Mouse (Mus musculus) forebrain, postnatal 0 days (tissue): ENCODE results near the gene Fam118b. TPM values are rescaled to one million over a fixed set of nuclear protein-coding genes. Genes with fewer than 3 reads are reported as not detected.

Experiments
- ATAC-seq: fragments of 200-750 bp; cut with Nextera tagmentation; 2 replicates; pipeline ENCODE4 v1.8.0; 2017; ENCODE audit warnings: mild to moderate bottlenecking, moderate library complexity
- DNase-seq: peaks from one replicate; pipeline ENCODE4 v3.0.0-alpha.2; 2015
- H3K27ac ChIP-seq: fragments of 300-500 bp; sonication (generic); 2 replicates; pipeline ENCODE4 v1.5.1; 2014; ENCODE audit warnings: low read depth, mild to moderate bottlenecking, antibody characterized with exemption, low read length, moderate library complexity, mixed read lengths
- H3K27me3 ChIP-seq: fragments of 300-500 bp; sonication (generic); 2 replicates; pipeline ENCODE4 v1.6.1; 2014; ENCODE audit warnings: mild to moderate bottlenecking, low read length, mixed read lengths; ENCODE audit not compliant: insufficient read depth
- H3K36me3 ChIP-seq: fragments of 300-500 bp; sonication (generic); 2 replicates; pipeline ENCODE4 v1.6.1; 2014; ENCODE audit warnings: mild to moderate bottlenecking, moderate library complexity; ENCODE audit not compliant: insufficient read depth
- H3K4me1 ChIP-seq: fragments of 300-500 bp; sonication (generic); 2 replicates; pipeline ENCODE4 v1.6.1; 2014; ENCODE audit warnings: antibody characterized with exemption; ENCODE audit not compliant: insufficient read depth
- H3K4me2 ChIP-seq: fragments of 300-500 bp; sonication (generic); 2 replicates; pipeline ENCODE4 v1.6.1; 2014; ENCODE audit warnings: low read depth, mild to moderate bottlenecking, moderate library complexity
- H3K4me3 ChIP-seq: fragments of 300-500 bp; sonication (generic); 2 replicates; pipeline ENCODE4 v1.5.1; 2014; ENCODE audit warnings: low read depth, low read length, mixed read lengths
- H3K9ac ChIP-seq: fragments of 300-500 bp; sonication (generic); 2 replicates; pipeline ENCODE4 v1.6.1; 2014; ENCODE audit warnings: mild to moderate bottlenecking
- H3K9me3 ChIP-seq: fragments of 300-500 bp; sonication (generic); 2 replicates; pipeline ENCODE4 v1.6.1; 2016; ENCODE audit warnings: low read length
- CTCF ChIP-seq: sonication (generic); IDR thresholded peaks from 2 replicates; pipeline ENCODE4 v1.5.1; 2016; ENCODE audit warnings: antibody characterized with exemption, control low read depth, low read depth
- WGBS: fragments of 180-500 bp; shearing (Covaris S2); extraction: QIAGEN DNeasy Blood & Tissue Kit; methylation state at CpG from one replicate; pipeline ENCODE4 v1.1.7; 2014; 5-methylcytosine and 5-hydroxymethylcytosine counted together
- polyA plus RNA-seq: library from polyadenylated mRNA; unstranded; fragments of >200 nt; fragmentation: Nextera tagmentation; extraction: Ambion mirVana; gene quantifications from 2 replicates; pipeline ENCODE4 v1.2.1, GENCODE M21; 2015
- total RNA-seq: library from RNA; depleted of rRNA; stranded (reverse); fragments of >200 nt; gene quantifications from 2 replicates; pipeline ENCODE4 v1.2.3, GENCODE M21; 2014

The Fam118b gene
- total and polyA plus RNA-seq, 2 experiments from 2014 or later, result 34.6 to 49.7 TPM

DNA sequence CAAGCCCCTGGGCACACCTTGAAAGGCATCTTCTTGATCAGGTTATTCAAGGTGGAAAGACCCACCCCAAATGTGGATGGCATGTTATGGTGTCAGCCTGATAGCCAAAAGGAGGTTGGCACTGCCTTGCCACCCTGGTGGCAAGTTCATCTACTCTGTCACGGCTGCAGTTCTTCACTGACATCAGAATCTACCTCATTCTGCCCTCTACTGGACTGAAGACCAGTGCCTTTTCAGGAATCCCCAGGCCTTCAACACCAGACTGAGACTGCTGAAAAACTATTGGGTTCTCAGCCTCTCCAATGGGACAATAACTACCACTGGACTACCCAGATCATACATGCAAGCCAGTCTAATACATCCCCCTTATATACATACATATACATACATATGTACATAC, 27.9 kb downstream of the Fam118b start:
- H3K27ac ChIP-seq, result no peak overlapping the region
- H3K9me3 ChIP-seq, result no peaks in the 10 kb centered on the region
- no peak for DNase-seq
- H3K9ac ChIP-seq, result no peak overlapping the region
- no peak for ATAC-seq
- 73% methylated on average over 1 of the region's 1 CpGs for WGBS
- no peak overlapping the region for H3K4me2 ChIP-seq
- no peaks in the 10 kb centered on the region for H3K4me1 ChIP-seq
- H3K36me3 ChIP-seq, result peaks cover 9% of the 10 kb centered on the region
- H3K4me3 ChIP-seq, result no peak overlapping the region
- no peaks in the 10 kb centered on the region for H3K27me3 ChIP-seq
- peak; percentile 15; the same call in 1 of the 2 replicates for TF ChIP-seq CTCF

DNA sequence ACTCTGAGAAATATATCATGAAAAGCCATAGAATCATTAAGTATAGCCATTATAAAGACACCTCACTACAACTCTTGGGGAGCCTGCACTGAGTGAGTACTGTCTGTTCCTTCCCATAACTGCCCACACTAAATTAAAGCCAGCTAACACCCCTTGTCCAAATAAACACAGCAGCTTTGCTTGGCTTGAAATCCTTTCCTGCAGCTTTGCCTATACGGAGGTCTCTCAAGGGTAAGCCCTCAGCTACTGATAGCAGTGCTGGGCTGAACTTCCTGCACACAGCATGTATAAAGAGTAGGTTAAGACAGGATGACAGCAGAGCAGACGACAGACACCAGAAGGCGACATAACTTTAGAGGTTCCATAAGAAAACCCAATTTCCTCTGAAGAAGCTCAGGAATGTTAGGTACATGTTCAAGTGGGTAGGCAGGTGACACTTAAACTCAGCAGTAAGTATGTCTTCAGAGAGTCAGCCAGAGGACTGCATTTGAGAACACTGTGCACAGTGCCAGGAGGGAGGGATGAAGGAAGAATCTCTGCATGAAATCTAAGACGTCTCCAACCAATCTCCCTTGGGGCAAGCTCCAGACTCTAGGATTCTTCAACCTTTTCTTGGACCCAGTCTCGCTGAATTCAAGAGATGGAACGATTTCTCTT, 28.6 kb downstream of the Fam118b start:
- TF ChIP-seq CTCF, result no peak
- H3K36me3 ChIP-seq, result peaks cover 16% of the 10 kb centered on the region
- H3K9me3 ChIP-seq, result no peaks in the 10 kb centered on the region
- DNase-seq, result no peak
- H3K4me1 ChIP-seq, result no peaks in the 10 kb centered on the region
- H3K27ac ChIP-seq, result no peak overlapping the region
- no peak overlapping the region for H3K4me3 ChIP-seq
- no peaks in the 10 kb centered on the region for H3K27me3 ChIP-seq
- 82% methylated on average over 6 of the region's 6 CpGs for WGBS
- no peak overlapping the region for H3K9ac ChIP-seq
- H3K4me2 ChIP-seq, result no peak overlapping the region
- no peak for ATAC-seq

DNA sequence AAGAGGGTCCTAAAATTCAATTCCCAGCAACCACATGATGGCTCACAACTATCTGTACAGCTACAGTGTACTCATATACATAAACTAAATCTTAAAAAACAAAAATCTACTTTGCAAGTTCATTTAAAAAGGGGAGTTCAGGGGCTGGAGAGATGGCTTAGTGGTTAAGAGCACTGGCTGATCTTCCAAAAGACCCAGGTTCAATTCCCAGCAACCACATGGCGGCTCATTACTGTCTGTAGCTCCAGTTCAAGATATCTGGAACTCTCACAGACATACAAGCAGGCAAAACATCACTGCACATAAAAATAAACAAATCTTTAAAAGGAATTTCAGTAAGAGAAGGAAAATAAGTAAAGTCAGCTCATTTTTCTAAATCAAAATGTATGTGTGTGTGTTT, 29.2 kb downstream of the Fam118b start:
- TF ChIP-seq CTCF, result no peak
- DNase-seq, result no peak
- 100% methylated on average over 1 of the region's 1 CpGs for WGBS

GRCm38 (mm10) chr9:35235996-35236395, 31.6 kb downstream of the Fam118b start:
- ATAC-seq (peak; percentile 82; the same call in 1 of the 2 replicates), DNase-seq (peak; percentile 68)
- no peak for TF ChIP-seq CTCF
- Histone ChIP-seq H3K4me2 (no peak overlapping the region), H3K27ac (no peak overlapping the region), H3K4me3 (no peak overlapping the region), H3K27me3 (no peaks in the 10 kb centered on the region), H3K36me3 (peaks cover 29% of the 10 kb centered on the region), H3K4me1 (no peaks in the 10 kb centered on the region), H3K9ac (no peak overlapping the region), H3K9me3 (no peaks in the 10 kb centered on the region)
- 41% methylated on average over 3 of the region's 3 CpGs for WGBS

More for the DNA sequence above, 29.2 kb downstream of the Fam118b start:
- Histone ChIP-seq H3K36me3 (peaks cover 21% of the 10 kb centered on the region), H3K9ac (no peak overlapping the region), H3K4me1 (no peaks in the 10 kb centered on the region), H3K27ac (no peak overlapping the region), H3K4me3 (no peak overlapping the region), H3K9me3 (no peaks in the 10 kb centered on the region), H3K4me2 (no peak overlapping the region), H3K27me3 (no peaks in the 10 kb centered on the region)
- ATAC-seq, result no peak

- no peaks in the 10 kb centered on the region for H3K9me3 ChIP-seq
- H3K4me3 ChIP-seq, result no peak overlapping the region
- no peaks in the 10 kb centered on the region for H3K27me3 ChIP-seq
- H3K36me3 ChIP-seq, result peaks cover 18% of the 10 kb centered on the region
- H3K9ac ChIP-seq, result no peak overlapping the region
- no peak for ATAC-seq
- 87% methylated on average over 3 of the region's 3 CpGs for WGBS
- no peak for DNase-seq
- no peak overlapping the region for H3K4me2 ChIP-seq
- H3K4me1 ChIP-seq, result no peaks in the 10 kb centered on the region
- TF ChIP-seq CTCF, result no peak
- H3K27ac ChIP-seq, result no peak overlapping the region
Measured at GRCm38 (mm10) chr9:35228671-35229070, 38.9 kb downstream of the Fam118b start.

GRCm38 (mm10) chr9:35223466-35223865, 44.1 kb downstream of the Fam118b start:
- Histone ChIP-seq H3K27ac (no peak overlapping the region), H3K27me3 (no peaks in the 10 kb centered on the region), H3K9me3 (no peaks in the 10 kb centered on the region), H3K36me3 (peaks cover 40% of the 10 kb centered on the region), H3K4me1 (no peaks in the 10 kb centered on the region), H3K4me3 (no peak overlapping the region), H3K4me2 (no peak overlapping the region), H3K9ac (no peak overlapping the region)
- no peak for TF ChIP-seq CTCF
- ATAC-seq (no peak), DNase-seq (no peak)
- 95% methylated on average over 3 of the region's 3 CpGs for WGBS

- H3K4me3 ChIP-seq, result no peak overlapping the region
- no peak overlapping the region for H3K4me2 ChIP-seq
- peaks cover 68% of the 10 kb centered on the region for H3K36me3 ChIP-seq
- no peaks in the 10 kb centered on the region for H3K4me1 ChIP-seq
- no peak overlapping the region for H3K9ac ChIP-seq
- DNase-seq, result no peak
- no peaks in the 10 kb centered on the region for H3K9me3 ChIP-seq
- 63% methylated on average over 1 of the region's 1 CpGs for WGBS
- no peaks in the 10 kb centered on the region for H3K27me3 ChIP-seq
- no peak overlapping the region for H3K27ac ChIP-seq
- ATAC-seq, result no peak
- no peak for TF ChIP-seq CTCF
Measured at GRCm38 (mm10) chr9:35217963-35218362, 49.6 kb downstream of the Fam118b start.
